Mouse (Mus musculus): ENCODE results near the gene Plppr1. TPM values are rescaled to one million over a fixed set of nuclear protein-coding genes. Genes with fewer than 3 reads are reported as not detected.

Gene Plppr1
- polyA plus RNA-seq, 1 experiment from 2014 or later, result 91.9 TPM

DNA sequence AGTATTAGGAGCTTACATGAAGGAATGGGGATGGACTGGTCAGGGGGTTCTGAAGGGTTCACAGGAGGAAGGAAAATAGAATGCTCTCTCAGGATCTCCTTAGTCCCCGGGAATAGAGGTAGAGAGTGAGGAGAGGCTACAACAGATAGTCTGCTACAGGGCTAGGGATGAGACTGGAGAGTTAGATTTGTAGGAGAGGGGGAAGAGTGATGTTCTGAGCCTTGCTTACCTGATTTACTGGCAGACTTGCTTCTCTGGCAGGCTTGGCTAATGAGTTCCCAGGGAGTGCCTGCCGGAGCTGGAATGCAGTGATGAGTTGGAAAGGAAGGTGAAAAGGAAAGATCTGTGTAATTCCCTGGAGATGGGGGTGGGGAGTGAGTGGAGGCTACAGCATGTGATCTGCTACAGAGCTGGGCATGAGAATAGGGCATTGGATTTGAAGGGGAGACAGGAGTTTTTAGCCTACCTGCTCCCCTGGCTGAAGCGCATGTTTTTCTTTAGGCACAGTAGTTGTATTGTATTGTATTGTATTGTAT is 131.0 kb downstream of the Plppr1 start:
- Histone ChIP-seq H3K9ac (replicated peaks) (no peak overlapping the region), H3K4me2 (no peak overlapping the region), H3K27ac (replicated peaks) (peak overlapping the region; percentile 4; the same call in 1 of the 2 replicates), H3K4me1 (peaks cover 6% of the 10 kb centered on the region), H3K4me3 (replicated peaks) (no peak overlapping the region), H3K9me3 (replicated peaks) (no peaks in the 10 kb centered on the region), H3K36me3 (no peaks in the 10 kb centered on the region), H3K27me3 (replicated peaks) (no peaks in the 10 kb centered on the region)
- WGBS, result 54% methylated on average over 3 of the region's 3 CpGs
- peak; percentile 73; the same call in 1 of the 2 replicates for ATAC-seq (ENCODE audit: low FRiP score)

DNA sequence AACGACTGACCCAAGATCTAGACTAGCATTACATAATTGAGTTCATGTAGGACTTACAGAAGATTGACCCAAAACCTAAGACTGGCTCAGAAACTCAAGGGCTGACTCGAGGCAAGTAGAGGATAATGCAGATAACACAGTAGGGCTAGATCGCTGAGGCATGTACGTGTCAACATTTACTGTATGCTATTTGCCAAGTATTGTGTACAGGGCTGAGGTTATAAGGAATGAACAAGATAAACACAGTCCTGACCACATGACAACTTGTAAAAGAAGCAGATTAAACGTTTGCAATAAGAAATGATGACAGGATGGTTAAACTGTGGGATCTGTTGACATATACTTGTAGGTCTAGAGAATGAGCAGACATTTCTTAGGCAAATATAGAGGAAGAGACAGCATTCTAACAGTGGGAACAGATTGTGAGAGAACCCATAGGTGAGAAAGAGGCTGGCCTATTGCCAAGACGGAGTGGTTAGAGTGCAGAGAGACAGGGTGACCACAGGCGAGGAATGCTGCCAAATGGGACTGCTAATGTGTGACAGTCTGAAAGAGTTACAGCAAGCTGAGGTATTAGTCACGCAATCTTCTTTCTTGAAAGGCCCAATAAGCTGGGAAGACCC is 138.2 kb downstream of the Plppr1 start:
- ATAC-seq (ENCODE audit: low FRiP score), result no peak
- Histone ChIP-seq H3K9me3 (replicated peaks) (no peaks in the 10 kb centered on the region), H3K27ac (replicated peaks) (no peak overlapping the region), H3K9ac (replicated peaks) (no peak overlapping the region), H3K4me1 (0 out of 2 replicates have a peak, but pooled peaks cover 3% of the 10 kb centered on the region), H3K4me2 (no peak overlapping the region), H3K27me3 (replicated peaks) (no peaks in the 10 kb centered on the region), H3K36me3 (no peaks in the 10 kb centered on the region), H3K4me3 (replicated peaks) (no peak overlapping the region)
- WGBS, result 78% methylated on average over 8 of the region's 8 CpGs

DNA sequence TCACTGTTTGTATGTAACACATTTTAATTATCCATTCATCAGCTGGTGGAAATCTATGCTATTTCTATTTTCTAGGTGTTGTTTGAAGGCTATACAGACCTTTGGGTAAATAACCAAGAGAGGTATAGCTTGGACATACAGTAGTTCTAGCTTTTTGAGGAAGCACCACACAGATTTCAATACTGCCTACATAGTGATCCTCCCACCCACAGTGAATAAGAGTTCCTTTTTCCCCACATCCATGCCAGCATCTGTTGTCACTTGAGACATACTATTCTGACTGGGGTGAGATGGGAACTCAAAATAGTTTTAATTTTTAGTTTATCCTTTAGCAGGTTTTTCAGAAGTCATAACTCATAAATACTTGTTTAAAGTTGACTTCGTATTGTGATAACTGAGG is 151.4 kb downstream of the Plppr1 start:
- ATAC-seq (ENCODE audit: low FRiP score), result no peak
- H3K4me1 ChIP-seq, result peaks cover 6% of the 10 kb centered on the region; the same call in 1 of the 2 replicates
- 98% methylated on average over 1 of the region's 1 CpGs for WGBS
- H3K36me3 ChIP-seq, result no peaks in the 10 kb centered on the region
- no peaks in the 10 kb centered on the region for H3K9me3 ChIP-seq (replicated peaks)
- no peak overlapping the region for H3K9ac ChIP-seq (replicated peaks)
- no peak overlapping the region for H3K4me3 ChIP-seq (replicated peaks)
- no peak overlapping the region for H3K27ac ChIP-seq (replicated peaks)
- H3K27me3 ChIP-seq (replicated peaks), result no peaks in the 10 kb centered on the region
- H3K4me2 ChIP-seq, result no peak overlapping the region

DNA sequence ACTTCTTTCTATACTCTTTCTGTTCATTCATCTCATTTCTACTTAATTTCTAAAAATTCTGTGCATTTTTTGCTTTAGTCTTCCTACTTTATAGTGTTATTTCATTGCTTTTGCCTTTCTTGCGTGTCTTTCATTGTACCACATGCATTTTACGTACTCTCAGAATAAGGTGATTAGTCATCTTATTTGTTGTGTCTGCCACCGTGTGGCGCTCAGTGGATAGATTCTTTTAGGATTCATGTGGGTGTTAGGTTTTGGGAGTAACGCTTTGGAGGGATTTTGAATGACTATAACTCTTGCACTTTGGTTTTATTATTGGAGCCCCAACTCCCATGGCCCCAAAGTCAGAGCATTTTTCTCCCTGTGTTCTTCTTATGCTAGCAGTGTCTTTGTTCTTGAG is 152.5 kb downstream of the Plppr1 start:
- 72% methylated on average over 5 of the region's 5 CpGs for WGBS
- no peak overlapping the region for H3K4me2 ChIP-seq
- no peaks in the 10 kb centered on the region for H3K36me3 ChIP-seq
- no peak overlapping the region for H3K9ac ChIP-seq (replicated peaks)
- peaks cover 6% of the 10 kb centered on the region; the same call in 1 of the 2 replicates for H3K4me1 ChIP-seq
- no peak overlapping the region for H3K27ac ChIP-seq (replicated peaks)
- H3K9me3 ChIP-seq (replicated peaks), result no peaks in the 10 kb centered on the region
- no peaks in the 10 kb centered on the region for H3K27me3 ChIP-seq (replicated peaks)
- H3K4me3 ChIP-seq (replicated peaks), result no peak overlapping the region
- no peak for ATAC-seq (ENCODE audit: low FRiP score)

DNA sequence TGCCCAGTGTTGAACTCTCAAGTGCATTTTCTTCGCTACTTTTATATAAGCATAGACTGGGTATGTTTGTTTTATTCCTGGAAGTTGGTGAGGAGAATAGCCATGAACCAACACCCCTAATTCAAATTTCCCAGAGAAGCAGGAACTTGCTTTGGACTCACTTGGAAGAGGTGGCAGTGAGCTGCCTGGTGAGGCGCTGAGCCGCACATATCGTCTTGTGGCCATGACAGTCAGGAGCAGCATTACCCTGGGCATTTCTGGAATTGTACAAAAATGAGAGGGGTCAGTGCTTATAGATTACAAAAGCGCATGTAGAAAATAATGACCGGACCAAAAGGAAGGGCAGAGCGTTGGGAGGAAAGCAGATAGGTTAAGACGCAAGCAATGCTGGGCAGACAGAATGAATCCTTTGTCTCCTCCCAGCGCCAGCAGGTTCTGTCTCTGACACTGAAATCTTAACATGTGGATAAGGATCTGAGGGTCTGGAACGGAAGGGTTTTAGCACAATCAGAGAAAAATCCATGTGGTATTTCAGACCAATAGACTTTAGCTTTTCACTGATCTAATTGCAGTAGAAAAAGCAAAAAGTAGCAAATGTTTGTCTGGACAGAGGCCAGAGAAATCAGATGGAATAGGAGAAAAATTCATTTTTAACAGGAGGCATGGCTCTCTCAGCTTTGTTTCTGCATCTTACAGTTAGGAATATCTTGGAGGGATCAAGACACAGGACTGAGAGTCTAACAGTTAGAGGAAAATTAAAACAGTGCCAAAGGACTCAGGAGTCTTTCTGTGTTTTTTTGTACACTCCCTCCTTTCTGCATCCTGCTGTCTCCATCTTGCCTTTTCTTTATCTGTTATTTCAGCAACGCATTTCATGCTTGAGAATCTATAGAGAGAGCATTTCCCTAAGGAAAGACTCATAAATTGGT is 153.8 kb downstream of the Plppr1 start:
- 72% methylated on average over 11 of the region's 11 CpGs for WGBS
- ATAC-seq (ENCODE audit: low FRiP score), result no peak

DNA sequence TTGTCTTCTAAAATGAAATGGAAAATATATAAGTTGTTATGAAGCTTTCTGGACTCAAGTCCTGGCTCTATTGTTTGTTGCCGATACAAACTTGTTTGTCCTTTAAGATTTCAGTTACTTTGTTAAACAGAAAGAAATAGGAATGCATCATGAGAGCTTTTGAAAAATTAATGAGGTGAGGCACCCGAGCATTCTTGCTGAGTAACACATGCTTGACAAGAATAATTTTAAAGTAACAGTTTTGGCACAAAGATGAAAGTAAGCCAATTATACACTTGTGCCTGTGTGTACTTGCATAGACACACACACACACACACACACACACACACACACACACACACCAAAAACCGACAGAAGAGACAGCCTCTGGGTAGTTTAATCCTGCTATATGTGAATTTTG is 155.3 kb downstream of the Plppr1 start:
- Histone ChIP-seq H3K27ac (replicated peaks) (no peak overlapping the region), H3K27me3 (replicated peaks) (no peaks in the 10 kb centered on the region), H3K4me3 (replicated peaks) (no peak overlapping the region), H3K4me2 (no peak overlapping the region), H3K4me1 (peaks cover 6% of the 10 kb centered on the region; the same call in 1 of the 2 replicates), H3K9me3 (replicated peaks) (no peaks in the 10 kb centered on the region), H3K36me3 (no peaks in the 10 kb centered on the region), H3K9ac (replicated peaks) (no peak overlapping the region)
- WGBS, result 56% methylated on average over 3 of the region's 3 CpGs
- ATAC-seq (ENCODE audit: low FRiP score), result no peak

More for the DNA sequence above, 153.8 kb downstream of the Plppr1 start:
- Histone ChIP-seq H3K27me3 (replicated peaks) (no peaks in the 10 kb centered on the region), H3K4me2 (no peak overlapping the region), H3K9me3 (replicated peaks) (no peaks in the 10 kb centered on the region), H3K9ac (replicated peaks) (no peak overlapping the region), H3K4me1 (peaks cover 6% of the 10 kb centered on the region; the same call in 1 of the 2 replicates), H3K36me3 (no peaks in the 10 kb centered on the region), H3K27ac (replicated peaks) (no peak overlapping the region), H3K4me3 (replicated peaks) (no peak overlapping the region)

DNA sequence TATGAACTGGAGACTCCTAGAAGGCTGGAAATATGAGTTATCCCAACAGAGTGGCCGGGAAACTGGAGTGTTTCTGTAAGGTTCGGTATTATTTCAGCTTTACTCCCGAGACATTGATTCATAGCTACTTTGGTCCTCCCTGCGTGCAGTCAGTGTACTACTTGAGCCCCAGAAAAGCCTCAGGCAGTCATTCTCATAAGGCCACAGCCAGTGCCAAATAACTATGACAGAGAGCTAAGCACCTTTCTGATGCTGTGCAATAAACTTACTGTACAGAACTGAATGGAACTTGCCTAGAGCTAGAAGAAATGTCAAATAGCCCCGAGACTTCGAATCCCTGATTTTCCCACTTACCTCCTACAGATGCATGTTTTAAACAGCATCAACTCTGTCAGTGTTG is 164.4 kb downstream of the Plppr1 start:
- H3K27me3 ChIP-seq (replicated peaks), result no peaks in the 10 kb centered on the region
- H3K4me1 ChIP-seq, result no peaks in the 10 kb centered on the region
- no peak overlapping the region for H3K4me2 ChIP-seq
- H3K9me3 ChIP-seq (replicated peaks), result no peaks in the 10 kb centered on the region
- H3K4me3 ChIP-seq (replicated peaks), result no peak overlapping the region
- H3K36me3 ChIP-seq, result no peaks in the 10 kb centered on the region
- WGBS, result 59% methylated on average over 6 of the region's 6 CpGs
- no peak for ATAC-seq (ENCODE audit: low FRiP score)
- no peak overlapping the region for H3K9ac ChIP-seq (replicated peaks)
- H3K27ac ChIP-seq (replicated peaks), result no peak overlapping the region

DNA sequence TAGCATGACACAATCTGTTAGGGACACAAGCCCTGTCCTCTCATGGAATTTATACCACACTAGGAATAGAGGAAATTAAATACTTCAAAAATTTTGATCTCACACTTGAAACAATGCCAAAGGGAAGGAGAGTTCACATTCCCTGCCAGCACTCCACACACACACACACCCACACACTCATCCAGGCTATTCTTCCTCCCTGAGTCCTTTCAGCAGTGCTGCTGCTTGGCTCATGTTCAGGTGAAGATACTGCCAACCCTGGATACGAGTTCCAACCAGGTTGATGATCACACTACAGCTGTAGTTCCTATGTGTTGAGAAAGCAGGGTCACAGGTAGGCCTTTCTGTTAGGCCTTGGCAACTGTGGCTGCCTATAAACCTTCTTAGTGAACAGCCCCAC is 165.9 kb downstream of the Plppr1 start:
- no peak for ATAC-seq (ENCODE audit: low FRiP score)
- no peak overlapping the region for H3K27ac ChIP-seq (replicated peaks)
- no peaks in the 10 kb centered on the region for H3K9me3 ChIP-seq (replicated peaks)
- no peaks in the 10 kb centered on the region for H3K4me1 ChIP-seq
- no peaks in the 10 kb centered on the region for H3K27me3 ChIP-seq (replicated peaks)
- WGBS, result 76% methylated on average over 1 of the region's 1 CpGs
- no peak overlapping the region for H3K9ac ChIP-seq (replicated peaks)
- H3K36me3 ChIP-seq, result no peaks in the 10 kb centered on the region
- H3K4me3 ChIP-seq (replicated peaks), result no peak overlapping the region
- H3K4me2 ChIP-seq, result no peak overlapping the region

DNA sequence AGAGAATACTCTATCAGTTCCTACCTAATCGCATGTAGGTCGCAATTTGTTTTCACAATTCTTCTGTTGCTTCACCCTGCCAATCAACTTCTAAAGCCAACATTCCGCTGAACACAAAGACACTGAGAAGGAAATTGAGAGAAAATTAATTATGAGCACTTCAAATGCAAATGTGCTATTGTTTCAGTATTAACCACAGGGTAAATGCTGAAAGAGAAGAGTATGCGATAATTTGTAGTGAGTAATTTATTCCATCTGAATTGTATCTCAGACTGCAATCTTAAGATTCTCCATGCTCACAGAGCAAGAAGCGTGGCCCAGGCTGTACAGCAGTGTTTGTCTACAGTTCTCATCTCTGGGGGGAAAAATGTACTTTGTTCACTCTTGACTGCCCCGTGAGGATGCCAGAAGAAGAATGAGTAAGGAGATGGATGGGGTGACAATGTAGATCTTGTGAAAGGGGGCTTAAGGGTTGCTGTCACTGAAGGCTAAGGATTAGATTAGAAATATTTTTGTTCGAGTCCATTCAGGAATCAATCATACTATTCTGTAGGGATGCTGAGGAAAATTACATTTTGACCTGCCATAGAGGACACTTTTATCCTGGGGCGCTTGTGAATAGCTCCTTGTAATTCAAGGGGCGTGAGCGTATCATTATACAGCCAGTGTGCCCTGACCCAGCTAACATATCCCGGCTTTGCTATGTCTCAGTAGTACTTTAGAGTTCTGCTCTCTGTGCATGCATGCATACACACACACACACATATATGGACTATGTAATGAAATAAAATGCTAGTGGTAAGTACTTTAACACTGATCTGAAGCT is 173.3 kb downstream of the Plppr1 start:
- Histone ChIP-seq H3K4me2 (no peak overlapping the region), H3K4me1 (no peaks in the 10 kb centered on the region), H3K27me3 (replicated peaks) (no peaks in the 10 kb centered on the region), H3K9me3 (replicated peaks) (no peaks in the 10 kb centered on the region), H3K9ac (replicated peaks) (no peak overlapping the region), H3K36me3 (no peaks in the 10 kb centered on the region), H3K4me3 (replicated peaks) (no peak overlapping the region), H3K27ac (replicated peaks) (no peak overlapping the region)
- 41% methylated on average over 11 of the region's 11 CpGs for WGBS
- ATAC-seq (ENCODE audit: low FRiP score), result no peak

DNA sequence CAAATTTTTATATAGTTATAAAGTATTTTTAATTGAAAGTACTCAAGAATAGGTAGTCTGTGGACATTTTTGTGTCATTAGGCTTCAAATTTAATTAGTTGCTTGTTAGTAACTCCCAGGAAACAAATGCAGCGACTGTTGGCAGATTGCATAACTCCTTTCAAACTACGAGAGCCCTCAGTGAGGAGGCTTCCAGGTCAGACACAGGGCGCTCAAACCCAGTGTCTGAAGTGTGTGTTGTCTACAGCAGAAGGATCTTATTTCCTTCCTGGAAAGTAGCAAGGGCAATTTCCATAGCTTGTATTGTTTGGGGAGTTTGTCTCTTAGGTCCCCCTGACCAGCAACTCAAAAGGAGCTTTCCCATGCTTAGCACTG is 173.9 kb downstream of the Plppr1 start:
- H3K4me1 ChIP-seq, result no peaks in the 10 kb centered on the region
- no peaks in the 10 kb centered on the region for H3K27me3 ChIP-seq (replicated peaks)
- H3K4me3 ChIP-seq (replicated peaks), result no peak overlapping the region
- WGBS, result 58% methylated on average over 3 of the region's 3 CpGs
- no peaks in the 10 kb centered on the region for H3K36me3 ChIP-seq
- ATAC-seq (ENCODE audit: low FRiP score), result no peak
- no peak overlapping the region for H3K27ac ChIP-seq (replicated peaks)
- no peaks in the 10 kb centered on the region for H3K9me3 ChIP-seq (replicated peaks)
- H3K4me2 ChIP-seq, result no peak overlapping the region
- no peak overlapping the region for H3K9ac ChIP-seq (replicated peaks)

DNA sequence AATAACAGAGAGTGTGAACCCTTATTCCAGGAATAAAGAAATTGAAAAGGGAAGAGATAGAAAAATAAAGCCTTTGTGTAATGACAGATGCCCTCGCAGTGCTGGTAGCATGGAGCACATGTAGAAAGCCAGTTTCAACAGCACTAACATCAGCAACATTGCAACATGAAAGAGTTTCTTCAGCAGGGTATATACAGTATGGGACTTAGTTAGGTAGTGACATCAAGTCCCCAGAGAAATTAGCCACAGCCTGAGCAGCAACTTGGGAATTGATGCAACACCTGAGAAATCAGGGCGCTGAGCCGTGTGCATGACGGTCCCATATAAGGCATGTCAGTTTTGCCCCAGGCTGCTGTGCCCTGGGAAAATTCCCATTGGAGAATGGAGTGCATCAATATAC is 179.0 kb downstream of the Plppr1 start:
- Histone ChIP-seq H3K4me3 (replicated peaks) (no peak overlapping the region), H3K9me3 (replicated peaks) (no peaks in the 10 kb centered on the region), H3K27me3 (replicated peaks) (no peaks in the 10 kb centered on the region), H3K4me2 (no peak overlapping the region), H3K36me3 (no peaks in the 10 kb centered on the region), H3K9ac (replicated peaks) (no peak overlapping the region), H3K4me1 (no peaks in the 10 kb centered on the region), H3K27ac (replicated peaks) (no peak overlapping the region)
- 82% methylated on average over 4 of the region's 4 CpGs for WGBS
- ATAC-seq (ENCODE audit: low FRiP score), result no peak
